Mouse (Mus musculus): Measurements from ENCODE around the gene Hikeshi.

Hikeshi gene

GRCm38 (mm10) chr7:89940571-89941463 is at the start of gene Hikeshi:
TSS of gene Hikeshi (minus strand) at chr7:89941204.
- peak; percentile 93 for DNase-seq

GRCm38 (mm10) chr7:89984421-89984820 is 43.4 kb upstream of the Hikeshi start:
- DNase-seq, result no peak

GRCm38 (mm10) chr7:89983441-89983840 is 42.4 kb upstream of the Hikeshi start:
- no peak for DNase-seq

GRCm38 (mm10) chr7:89981557-89981956 is 40.6 kb upstream of the Hikeshi start:
- no peak for DNase-seq

GRCm38 (mm10) chr7:89980485-89981422 is 39.8 kb upstream of the Hikeshi start, which contains the start of gene Eed:
TSS of gene Eed (minus strand) at chr7:89980983.
- DNase-seq, result peak; percentile 97

GRCm38 (mm10) chr7:89980133-89980484 is 39.1 kb upstream of the Hikeshi start:
- no peak for DNase-seq

GRCm38 (mm10) chr7:89979432-89980130 is 38.6 kb upstream of the Hikeshi start:
- DNase-seq, result no peak

- no peak for DNase-seq
Measured at GRCm38 (mm10) chr7:89976796-89977195, 35.8 kb upstream of the Hikeshi start.

- DNase-seq, result no peak
Measured at GRCm38 (mm10) chr7:89975571-89975970, 34.6 kb upstream of the Hikeshi start.

- DNase-seq, result no peak
Measured at GRCm38 (mm10) chr7:89967235-89967634, 26.2 kb upstream of the Hikeshi start.

- no peak for DNase-seq
Measured at GRCm38 (mm10) chr7:89966771-89967170, 25.8 kb upstream of the Hikeshi start.

GRCm38 (mm10) chr7:89963135-89963534 is 22.1 kb upstream of the Hikeshi start:
- no peak for DNase-seq

GRCm38 (mm10) chr7:89957300-89957699 is 16.3 kb upstream of the Hikeshi start:
- no peak for DNase-seq

GRCm38 (mm10) chr7:89954261-89954660 is 13.3 kb upstream of the Hikeshi start:
- no peak for DNase-seq

GRCm38 (mm10) chr7:89949403-89949802 is 8.4 kb upstream of the Hikeshi start:
- no peak for DNase-seq

- no peak for DNase-seq
Measured at GRCm38 (mm10) chr7:89948026-89948425, 7.0 kb upstream of the Hikeshi start.

GRCm38 (mm10) chr7:89939497-89940353 is 1.3 kb downstream of the Hikeshi start:
- no peak for DNase-seq

- DNase-seq, result no peak
Measured at GRCm38 (mm10) chr7:89923441-89924180, 17.4 kb downstream of the Hikeshi start.

GRCm38 (mm10) chr7:89917776-89918175 is 23.2 kb downstream of the Hikeshi start:
- DNase-seq, result no peak

- DNase-seq, result no peak
Measured at GRCm38 (mm10) chr7:89916711-89917110, 24.3 kb downstream of the Hikeshi start.

All from thymus, postnatal 4 days (tissue).